Mouse (Mus musculus) Patski (cell line): ENCODE measurements around the gene Mtr. TPM values are rescaled to one million over a fixed set of nuclear protein-coding genes. Genes with fewer than 3 reads are reported as not detected.
A peak's percentile ranks its signal among the peaks of the same experiment; 100 is the strongest.

Source experiments
- ATAC-seq: fragments of 100-300 bp; one replicate; pipeline ENCODE4 v1.8.0; 2021
- CTCF ChIA-PET: fragments of 350-600 bp; sonication (Branson Sonifier 250); formaldehyde crosslinking; loops from one replicate; lab custom pipeline; 2022; ENCODE audit warnings: inconsistent platforms; lab: Charles Lee
- POLR2A ChIA-PET: fragments of 350-600 bp; sonication (Branson Sonifier 250); formaldehyde crosslinking; loops from one replicate; lab custom pipeline; 2022; ENCODE audit warnings: antibody characterized with exemption, inconsistent platforms; lab: Charles Lee
- DNase-seq: peaks from one replicate; pipeline ENCODE4 v3.0.0-alpha.2; 2011; ENCODE audit warnings: low read depth, low spot score
- H3K27me3 ChIP-seq: fragments of 371-371 bp; one replicate; pipeline ENCODE4 v1.5.1; 2021
- CTCF ChIP-seq: fragments of 100-300 bp; IDR thresholded peaks from one replicate; pipeline ENCODE4 v1.5.1; 2021
- in situ Hi-C: fragments of 300-500 bp; cut with MboI; formaldehyde crosslinking; loops from 3 replicates; pipeline ENCODE4 v1.11.1; 2018; ENCODE audit warnings: low pct_unique_long_range_greater_than_20kb, mixed read lengths
- polyA plus RNA-seq: library from polyadenylated mRNA; unstranded; gene quantifications from one replicate; pipeline ENCODE4 v1.2.3, GENCODE M21; 2021

Gene Mtr
- polyA plus RNA-seq, 1 experiment from 2014 or later = 27.2 TPM

DNA sequence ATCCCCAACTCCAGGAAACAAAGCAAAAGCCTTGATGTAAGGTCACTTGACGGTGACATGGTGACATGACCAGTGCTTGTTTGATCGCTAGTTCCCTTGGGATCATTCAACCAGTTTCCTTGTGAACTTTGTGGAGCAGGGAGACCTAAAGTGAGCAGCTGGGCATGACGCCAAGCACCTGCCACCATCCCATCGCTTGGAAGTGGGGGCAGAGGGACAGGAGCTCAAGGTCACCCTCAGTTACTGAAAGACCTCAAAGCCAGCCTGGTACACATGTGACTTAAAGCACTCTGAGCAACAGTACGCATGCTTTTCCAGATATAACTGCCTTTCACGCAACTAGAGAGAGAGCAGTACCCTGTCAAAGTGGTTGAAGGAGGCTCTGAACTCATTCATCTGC is 16.8 kb upstream of the Mtr start:
- TF ChIP-seq CTCF = no peak
- no peak for DNase-seq
- in situ Hi-C loops = loop anchor here (5.0 kb wide), 1 partner anchor 67 kb away; no protein-coding TSS in a partner anchor
- no peaks in the 10 kb centered on the region for H3K27me3 ChIP-seq
- ChIA-PET CTCF (no interaction called here), POLR2A (no interaction called here)
- ATAC-seq = no peak

DNA sequence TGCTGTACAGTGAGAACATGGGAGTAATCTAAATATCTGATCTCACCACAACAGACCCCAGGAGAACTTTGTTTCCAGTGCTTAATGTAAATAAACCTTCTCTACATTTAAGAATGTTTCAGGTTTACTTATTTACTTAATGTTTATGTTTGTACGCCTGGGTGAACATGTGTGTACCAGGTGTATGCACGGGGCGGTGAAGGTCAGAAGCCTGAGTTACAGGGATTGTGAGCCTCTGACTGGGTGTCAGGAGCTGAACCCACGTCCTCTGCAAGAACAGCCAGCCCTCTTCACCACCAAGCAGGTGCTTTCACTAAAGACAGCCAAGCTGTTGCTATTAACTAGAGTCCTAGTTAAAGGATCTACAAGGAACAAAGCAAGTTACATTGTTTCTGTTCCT is 16.3 kb upstream of the Mtr start:
- in situ Hi-C loops = no loop called here
- no peak for TF ChIP-seq CTCF
- CTCF ChIA-PET = interaction anchor here (1.2 kb wide), 1 partner anchor 75 kb away, joined by 3 read pairs; no protein-coding TSS in a partner anchor
- no peaks in the 10 kb centered on the region for H3K27me3 ChIP-seq
- POLR2A ChIA-PET = no interaction called here
- DNase-seq (no peak), ATAC-seq (no peak)

GRCm38 (mm10) chr13:12272953-12273352 is 15.0 kb upstream of the Mtr start:
- ChIA-PET POLR2A (no interaction called here), CTCF (interaction anchor here (0.6 to 2.1 kb wide), 17 partner anchors 9 to 74 kb away, joined by 3 to 14 read pairs (median 5); partner anchors contain the start of gene Mtr)
- TF ChIP-seq CTCF = peak; percentile 84
- in situ Hi-C loops = no loop called here
- ATAC-seq (peak; percentile 83), DNase-seq (no peak)
- no peaks in the 10 kb centered on the region for H3K27me3 ChIP-seq

DNA sequence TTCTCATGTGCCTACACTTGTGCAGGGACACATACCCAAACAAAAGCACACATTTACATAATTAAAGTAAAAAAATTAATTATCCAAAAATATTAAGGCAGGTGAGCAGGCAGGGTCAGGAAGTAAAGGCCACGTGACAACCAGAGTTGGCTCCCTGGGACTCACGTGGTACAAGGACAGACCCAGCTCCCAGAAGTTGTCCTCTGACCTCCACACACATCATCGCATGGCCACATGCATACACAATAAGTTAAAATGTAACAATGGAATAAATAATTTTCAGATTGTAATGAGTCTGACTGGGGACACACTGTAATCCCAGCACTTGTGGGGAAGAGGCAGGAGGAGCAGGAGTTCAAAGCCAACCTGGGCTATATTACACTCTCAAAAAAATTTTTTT is 10.1 kb upstream of the Mtr start:
- TF ChIP-seq CTCF = no peak
- no peaks in the 10 kb centered on the region for H3K27me3 ChIP-seq
- DNase-seq = no peak
- ATAC-seq = no peak
- ChIA-PET POLR2A (no interaction called here), CTCF (no interaction called here)
- in situ Hi-C loops = no loop called here

DNA sequence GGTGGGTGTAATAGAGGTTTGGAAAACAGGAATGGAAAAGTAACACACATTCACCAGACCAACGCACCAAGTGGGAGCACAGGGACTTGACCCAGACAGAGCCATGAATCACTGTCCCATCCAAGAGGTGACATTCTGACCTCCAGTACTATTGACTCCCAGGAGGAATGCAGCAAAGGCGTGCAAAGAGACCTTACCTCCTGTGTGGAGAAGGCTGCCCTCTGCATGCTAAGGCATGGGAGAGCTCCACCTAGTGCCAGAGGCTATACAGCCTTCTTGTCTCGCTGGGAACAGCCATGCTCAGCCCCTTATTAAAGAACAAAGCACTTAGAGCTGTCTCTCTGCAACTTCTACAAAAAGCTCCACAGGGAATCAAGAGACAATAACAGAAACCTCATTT is 9.2 kb upstream of the Mtr start:
- no peak for ATAC-seq
- TF ChIP-seq CTCF = peak; percentile 31
- ChIA-PET CTCF (interaction anchor here (1.6 kb wide), 1 partner anchor 9 kb away, joined by 4 read pairs; the partner anchor contains the start of gene Mtr), POLR2A (interaction anchor here (0.6 kb wide), 1 partner anchor 39 kb away, joined by 7 read pairs; no protein-coding TSS in a partner anchor)
- in situ Hi-C loops = no loop called here
- no peaks in the 10 kb centered on the region for H3K27me3 ChIP-seq
- DNase-seq = no peak

- no peak for TF ChIP-seq CTCF
- ATAC-seq (no peak), DNase-seq (no peak)
- ChIA-PET CTCF (interaction anchor here (2.1 kb wide), 1 partner anchor 9 kb away, joined by 10 read pairs; no protein-coding TSS in a partner anchor), POLR2A (interaction anchor here (1.2 kb wide), 1 partner anchor 52 kb away, joined by 3 read pairs; no protein-coding TSS in a partner anchor)
- no peaks in the 10 kb centered on the region for H3K27me3 ChIP-seq
- in situ Hi-C loops = no loop called here
Observed at GRCm38 (mm10) chr13:12263996-12264395, 6.1 kb upstream of the Mtr start.

GRCm38 (mm10) chr13:12261505-12261904 is 3.6 kb upstream of the Mtr start:
- ChIA-PET POLR2A (no interaction called here), CTCF (interaction anchor here (1.6 kb wide), 1 partner anchor 12 kb away, joined by 8 read pairs; no protein-coding TSS in a partner anchor)
- ATAC-seq (no peak), DNase-seq (no peak)
- no peaks in the 10 kb centered on the region for H3K27me3 ChIP-seq
- in situ Hi-C loops = no loop called here
- TF ChIP-seq CTCF = no peak

- ChIA-PET CTCF (interaction anchor here (1.5 to 2.2 kb wide), 3 partner anchors 10 to 16 kb away, joined by 3 to 14 read pairs (median 12); no protein-coding TSS in a partner anchor), POLR2A (interaction anchor here (0.9 to 2.1 kb wide), 2 partner anchors 11 to 18 kb away, joined by 4 read pairs; no protein-coding TSS in a partner anchor)
- no peak for TF ChIP-seq CTCF
- in situ Hi-C loops = no loop called here
- no peak for DNase-seq
- ATAC-seq = no peak
- no peaks in the 10 kb centered on the region for H3K27me3 ChIP-seq
Observed at GRCm38 (mm10) chr13:12256871-12257390, 982 bp downstream of the Mtr start.

DNA sequence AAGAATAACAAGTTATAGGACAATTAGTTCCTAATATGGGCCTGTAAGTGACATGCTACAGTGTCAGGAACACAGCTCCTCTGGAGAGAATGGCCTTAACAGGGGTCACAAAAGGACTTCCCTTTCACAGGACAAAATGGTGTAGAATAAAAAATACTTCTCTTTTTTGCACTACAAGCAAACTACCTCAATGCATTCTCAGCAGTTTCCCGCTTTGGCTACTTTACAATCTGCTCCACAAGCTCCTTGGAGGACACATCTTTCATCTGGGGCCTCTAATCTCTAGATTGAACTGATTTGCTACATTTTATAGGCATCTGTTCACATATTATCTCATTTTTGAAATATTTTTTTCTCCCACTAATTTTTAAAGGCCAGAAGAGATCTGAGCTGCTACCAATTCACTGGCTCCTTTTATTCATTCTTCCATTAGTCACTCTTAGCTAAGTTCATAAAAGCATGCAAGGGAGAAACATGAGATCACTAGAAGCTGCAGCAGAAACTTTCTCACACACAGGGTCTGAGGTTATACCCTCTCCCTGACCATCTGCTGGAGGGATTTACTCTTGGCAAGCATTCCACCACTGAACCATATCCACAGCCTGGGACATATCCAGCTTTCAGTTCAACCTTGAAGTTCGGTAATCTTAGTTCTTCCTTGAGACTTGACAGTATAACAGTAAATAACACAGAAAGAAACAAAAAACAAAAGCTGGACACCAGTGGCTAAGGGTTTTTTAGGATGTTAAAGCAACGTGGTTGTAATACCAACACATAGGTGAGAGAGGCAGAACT is 1.8 kb downstream of the Mtr start:
- in situ Hi-C loops = no loop called here
- no peak for TF ChIP-seq CTCF
- ATAC-seq = peak; percentile 16

DNA sequence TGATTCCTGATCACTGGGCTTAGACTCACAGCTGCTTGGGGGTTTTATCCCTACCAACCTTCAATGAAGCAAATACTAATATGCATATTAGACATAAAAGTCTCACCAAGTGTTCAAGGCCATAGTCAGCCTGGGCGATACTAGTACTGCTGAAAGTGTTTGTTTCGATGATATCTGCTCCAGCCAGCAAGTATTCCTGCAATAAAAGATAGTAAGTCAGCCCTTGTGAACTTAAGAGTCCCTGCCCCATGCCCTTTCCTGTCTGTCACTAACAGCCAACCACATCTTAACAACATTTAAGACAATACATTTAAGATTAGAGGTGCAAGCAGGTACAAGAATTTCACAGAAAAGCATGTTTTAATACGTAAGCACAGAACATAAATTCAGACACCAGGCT is 7.4 kb downstream of the Mtr start:
- ATAC-seq = no peak
- no peaks in the 10 kb centered on the region for H3K27me3 ChIP-seq
- in situ Hi-C loops = no loop called here
- ChIA-PET POLR2A (no interaction called here), CTCF (no interaction called here)
- no peak for DNase-seq
- no peak for TF ChIP-seq CTCF

More for the DNA sequence above, 1.8 kb downstream of the Mtr start:
- POLR2A ChIA-PET = interaction anchor here (0.8 to 2.1 kb wide), 2 partner anchors 10 to 11 kb away, joined by 3 to 4 read pairs; no protein-coding TSS in a partner anchor
- CTCF ChIA-PET = interaction anchor here (1.1 to 2.2 kb wide), 3 partner anchors 9 to 37 kb away, joined by 3 to 14 read pairs (median 12); no protein-coding TSS in a partner anchor
- no peaks in the 10 kb centered on the region for H3K27me3 ChIP-seq
- DNase-seq = peak; percentile 50
